Mouse (Mus musculus): ENCODE measurements at regions not wholly inside any gene's neighbourhood (a gene's known extent, or its start where the extent isn't known, plus 50 kb on each side); places are given as distances from the start of the nearest gene placed in this dataset.
"Not testable (repeated sequence)": the region's sequence is repeated elsewhere in the genome, so short reads cannot be mapped to it uniquely, and the experiment has no call there.

DNA sequence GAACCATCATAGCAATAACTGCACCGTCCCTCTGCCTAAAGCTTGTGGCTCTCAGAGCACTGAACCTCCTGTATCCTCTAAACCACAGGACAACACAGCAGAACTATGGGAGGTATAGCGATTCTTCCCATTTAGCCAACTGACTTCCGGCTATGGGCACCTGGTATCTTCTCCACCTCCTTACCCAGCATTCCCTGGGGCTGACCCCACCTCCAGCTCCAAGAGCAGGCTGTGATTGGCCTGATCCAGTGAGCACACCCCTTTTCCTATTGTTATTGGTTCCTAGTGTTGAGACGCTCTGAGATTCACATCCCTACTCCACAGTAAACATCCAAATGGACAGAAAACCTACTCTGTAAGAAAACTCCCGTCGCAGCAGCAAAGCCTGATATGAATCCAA, 236.7 kb downstream of the Prex1 start:
- in situ Hi-C loops (cut with MboI, MseI), result no loop called here

DNA sequence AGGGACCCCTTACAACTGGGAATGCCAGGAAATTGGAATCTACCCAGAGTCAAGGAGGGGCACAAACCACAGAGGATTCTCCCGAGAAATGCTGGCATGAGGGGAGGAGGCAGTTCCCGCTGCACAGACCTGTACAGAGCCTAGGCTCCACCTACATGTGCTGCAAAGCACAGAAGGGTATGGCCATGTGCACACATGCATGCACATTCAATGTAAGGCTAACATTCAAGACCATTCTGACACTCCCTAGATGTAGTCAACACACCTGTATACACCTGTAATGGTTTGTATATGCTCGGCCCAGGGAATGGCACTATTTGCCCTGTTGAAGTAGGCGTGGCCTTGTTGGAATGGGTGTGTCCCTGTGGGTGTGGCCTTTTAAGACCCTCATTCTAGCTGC, 238.0 kb downstream of the Prex1 start:
- in situ Hi-C loops (cut with MboI, MseI), result no loop called here

DNA sequence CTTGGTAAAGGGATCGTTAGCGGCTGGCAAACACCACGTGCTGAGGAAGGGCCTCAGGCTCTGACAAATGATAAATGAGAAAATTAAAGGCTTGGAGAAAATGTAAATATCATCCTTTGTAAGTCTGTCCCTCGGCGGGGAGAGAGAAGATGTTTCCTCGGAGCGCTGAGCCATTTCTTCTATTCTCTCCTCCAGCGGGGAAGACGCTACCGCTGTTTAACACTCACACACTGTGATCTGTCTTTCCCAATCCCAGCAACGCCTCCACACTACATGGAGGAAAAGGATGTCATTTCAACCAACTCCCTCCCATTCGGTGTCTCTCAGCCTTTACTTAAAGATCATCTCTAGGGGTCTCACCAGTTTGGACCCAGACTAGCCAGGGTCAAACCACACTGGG, 239.0 kb downstream of the Prex1 start:
- in situ Hi-C loops (cut with MboI, MseI), result no loop called here

- in situ Hi-C loops (cut with MboI, MseI), result no loop called here
Observed at GRCm38 (mm10) chr2:166471257-166471753, 242.3 kb downstream of the Prex1 start.

GRCm38 (mm10) chr2:166469046-166469593, 244.5 kb downstream of the Prex1 start:
- in situ Hi-C loops (cut with MboI, MseI), result no loop called here

- in situ Hi-C loops (cut with MboI, MseI), result no loop called here
Observed at GRCm38 (mm10) chr2:166467137-166467536, 246.5 kb downstream of the Prex1 start.

DNA sequence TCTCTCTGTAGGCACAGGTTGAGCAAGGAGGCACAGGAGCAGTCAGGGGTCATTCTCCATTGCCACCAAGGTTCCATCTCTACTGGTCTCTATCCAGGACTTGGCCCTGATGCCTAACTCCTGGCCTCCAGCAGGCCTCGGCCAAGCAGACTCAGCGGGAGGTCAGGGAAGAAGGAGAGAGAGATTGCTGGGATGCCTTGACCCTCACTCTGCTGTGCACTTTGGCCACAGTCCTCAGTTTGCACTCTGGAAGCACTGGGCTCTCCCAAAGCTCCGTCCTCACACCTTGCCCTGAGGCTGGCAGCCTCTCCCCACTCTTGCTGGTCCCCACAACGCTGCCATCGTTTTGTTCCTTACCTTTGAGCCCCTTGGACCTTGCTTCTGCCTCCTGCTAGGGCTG, 248.1 kb downstream of the Prex1 start:
- in situ Hi-C loops (cut with MboI, MseI), result no loop called here

GRCm38 (mm10) chr2:166463539-166463938, 250.1 kb downstream of the Prex1 start:
- in situ Hi-C loops (cut with MboI, MseI), result no loop called here

- in situ Hi-C loops (cut with MboI, MseI), result no loop called here
Observed at GRCm38 (mm10) chr2:166461956-166462355, 251.7 kb downstream of the Prex1 start.

DNA sequence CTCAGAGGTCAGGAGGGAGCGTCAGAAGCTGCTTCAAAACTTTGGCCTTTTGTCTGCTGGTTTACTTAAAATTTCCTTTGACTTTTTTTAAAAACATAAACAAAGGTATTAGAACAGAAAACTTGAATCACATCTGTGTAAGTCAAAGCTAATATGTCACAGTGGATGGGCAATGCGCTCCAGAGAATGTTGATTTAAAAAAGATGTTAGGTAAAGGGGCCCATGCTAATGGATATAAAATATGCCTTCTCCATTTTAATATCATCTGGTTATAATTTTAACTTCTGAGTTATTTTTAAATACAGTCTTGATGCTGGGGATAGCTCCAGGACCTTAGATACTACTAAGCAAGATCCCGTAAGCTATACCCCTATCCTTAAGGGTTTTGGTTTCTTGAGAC, 252.5 kb downstream of the Prex1 start:
- in situ Hi-C loops (cut with MboI, MseI), result no loop called here

DNA sequence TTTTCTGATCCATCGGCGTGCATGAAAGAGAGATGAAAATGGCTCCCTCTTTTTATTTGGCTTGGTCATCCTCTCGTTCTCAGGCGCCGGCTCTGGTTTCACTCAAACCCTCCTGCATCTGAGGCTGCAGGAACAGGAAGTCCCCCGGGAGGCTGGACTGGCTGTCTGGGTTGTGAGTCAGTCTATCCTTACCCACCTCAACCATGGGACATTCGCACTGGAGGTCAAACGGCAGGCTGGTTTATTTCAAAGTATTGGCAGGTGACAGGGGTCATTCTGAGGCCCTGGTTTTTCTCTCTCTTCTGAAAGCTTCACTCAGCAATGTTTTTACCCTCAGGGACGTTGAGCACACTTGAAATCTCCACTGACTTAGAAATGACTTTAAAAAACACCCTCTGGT, 253.7 kb downstream of the Prex1 start:
- in situ Hi-C loops (cut with MboI, MseI), result no loop called here

GRCm38 (mm10) chr2:166458953-166459352, 254.7 kb downstream of the Prex1 start:
- in situ Hi-C loops (cut with MboI, MseI), result no loop called here

- in situ Hi-C loops (cut with MboI, MseI), result no loop called here
Observed at GRCm38 (mm10) chr2:166457381-166458172, 256.1 kb downstream of the Prex1 start.

DNA sequence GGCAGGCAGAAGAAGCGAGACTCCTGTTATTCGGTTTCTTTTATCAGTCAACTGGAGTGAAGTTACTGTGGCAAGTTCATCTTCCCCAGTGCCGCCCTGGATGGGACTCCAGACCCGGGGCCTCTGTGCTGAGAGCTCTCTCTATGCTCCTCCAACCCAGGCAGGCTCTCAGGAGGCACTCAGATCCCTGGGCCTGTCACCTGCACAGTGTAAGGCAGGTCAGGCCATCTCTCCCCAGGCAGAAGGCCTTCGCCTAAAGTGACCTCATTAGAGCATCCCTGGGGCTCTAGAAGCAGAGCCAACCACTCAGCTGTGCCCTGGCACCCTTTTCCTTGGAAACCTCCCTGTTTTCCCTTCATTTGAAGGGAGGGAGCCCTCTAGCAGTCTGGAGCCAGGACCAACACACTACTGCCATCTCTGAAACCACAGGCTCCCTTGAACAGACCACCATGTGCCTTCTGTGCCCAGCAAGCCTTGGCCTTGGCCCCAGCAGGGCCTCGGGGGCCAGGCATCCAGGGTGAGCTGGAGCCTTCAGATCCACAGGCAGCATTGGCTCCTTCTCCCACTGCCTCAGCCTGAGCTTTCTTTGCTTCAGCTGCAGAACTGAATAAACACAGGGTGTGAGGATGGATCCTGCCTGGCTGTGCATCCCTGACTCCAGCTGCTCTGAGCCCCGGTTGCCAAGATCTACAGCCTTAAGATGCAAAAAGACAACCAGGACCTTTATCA, 259.3 kb downstream of the Prex1 start:
- in situ Hi-C loops (cut with MboI, MseI), result loop anchor here (5.0 kb wide), 1 partner anchor 172 kb away; no protein-coding TSS in a partner anchor

DNA sequence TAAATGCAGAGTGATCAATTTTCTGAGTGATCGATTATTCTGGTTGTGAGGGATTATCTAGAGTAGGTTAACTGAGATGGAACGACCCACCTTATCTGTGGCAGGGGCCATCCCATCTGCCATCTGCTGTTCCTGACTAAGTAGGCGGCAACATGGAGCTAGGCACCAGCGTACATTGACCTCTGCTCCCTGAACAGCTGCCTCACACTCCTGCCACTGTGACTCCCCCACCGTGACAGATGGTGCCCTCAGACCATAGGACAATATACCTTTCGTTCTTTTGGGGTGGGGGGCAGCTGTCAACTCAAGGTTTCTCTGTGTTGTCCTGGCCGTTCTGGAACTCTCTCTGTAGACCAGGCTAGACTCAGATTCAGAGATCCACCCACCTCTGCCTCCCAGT, 262.7 kb downstream of the Prex1 start:
- in situ Hi-C loops (cut with MboI, MseI), result loop anchor here (5.0 kb wide), 1 partner anchor 169 kb away; no protein-coding TSS in a partner anchor

DNA sequence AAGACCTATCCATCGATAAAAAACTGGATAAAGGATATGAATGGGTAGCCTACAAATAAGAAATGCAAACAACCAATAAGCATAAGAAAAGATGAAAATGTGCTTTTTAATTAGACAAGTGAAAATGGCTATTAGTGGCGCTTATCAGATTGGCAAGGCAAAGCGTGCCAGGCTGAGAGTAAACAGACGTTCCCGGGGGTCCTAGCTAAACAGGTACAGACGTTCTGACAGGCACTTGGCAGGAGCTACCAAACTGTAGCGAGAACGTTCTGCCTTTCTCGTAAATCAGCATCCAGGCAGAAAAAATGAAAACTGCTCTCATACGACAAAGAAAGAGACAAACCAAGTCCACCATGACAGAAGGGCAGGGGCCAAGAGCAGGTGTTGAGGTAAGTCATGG, 263.3 kb downstream of the Prex1 start:
- in situ Hi-C loops (cut with MboI, MseI), result loop anchor here (5.0 kb wide), 1 partner anchor 168 kb away; no protein-coding TSS in a partner anchor

- in situ Hi-C loops (cut with MboI, MseI), result no loop called here
Observed at GRCm38 (mm10) chr2:166448724-166449123, 264.9 kb downstream of the Prex1 start.

DNA sequence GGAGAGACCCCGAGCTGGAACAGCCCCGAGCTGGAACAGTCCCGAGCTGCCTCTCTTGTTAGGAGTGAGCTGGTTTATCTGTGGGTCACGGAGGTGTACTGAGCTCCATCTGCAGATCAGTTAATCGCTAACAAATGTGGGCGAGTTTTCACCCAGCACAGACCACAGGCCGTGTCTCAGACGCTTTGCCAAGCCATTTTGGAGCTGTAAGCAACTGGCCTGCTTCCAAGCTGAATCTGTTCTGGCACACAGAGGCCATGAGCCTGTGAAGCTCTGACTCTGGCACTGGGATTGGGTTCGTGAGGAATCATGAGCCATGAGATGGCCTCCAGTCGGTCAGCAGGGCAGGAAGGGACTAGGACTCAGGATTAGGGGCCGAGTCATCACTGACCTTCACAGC, 265.5 kb downstream of the Prex1 start:
- in situ Hi-C loops (cut with MboI, MseI), result no loop called here

- in situ Hi-C loops (cut with MboI, MseI), result no loop called here
Observed at GRCm38 (mm10) chr2:166446536-166446935, 267.1 kb downstream of the Prex1 start.

DNA sequence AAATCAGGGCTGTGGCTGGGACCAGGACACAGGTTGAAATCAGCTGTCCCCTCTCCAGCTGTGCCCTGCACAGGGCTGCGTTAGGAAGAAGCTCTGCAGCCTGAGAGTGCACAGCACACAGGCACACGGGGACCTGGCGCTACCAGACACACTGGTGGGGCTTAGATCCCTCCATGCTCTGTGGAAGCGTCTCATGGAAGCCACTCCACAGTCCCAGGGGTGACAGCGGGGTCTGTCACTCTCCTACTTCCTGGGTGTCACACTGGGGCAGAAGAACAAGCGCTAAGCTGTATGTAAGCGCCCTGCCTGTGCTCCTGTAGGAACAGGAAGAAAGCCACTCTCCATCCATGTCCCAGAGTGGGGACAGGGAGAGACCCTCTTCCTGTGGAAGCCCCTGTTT, 267.8 kb downstream of the Prex1 start:
- in situ Hi-C loops (cut with MboI, MseI), result not testable (repeated sequence)

- in situ Hi-C loops (cut with MboI, MseI), result no loop called here
Observed at GRCm38 (mm10) chr2:166442997-166443396, 270.6 kb downstream of the Prex1 start.

Data from T-helper 1 cell (primary cell).